Mouse (Mus musculus): ENCODE measurements around the gene Kti12. TPM values are rescaled to one million over a fixed set of nuclear protein-coding genes. Genes with fewer than 3 reads are reported as not detected.

Kti12 gene
- 10 to 100 TPM; 56.2 to 84.2 TPM for polyA plus RNA-seq (2017; shearing (Covaris generic))

GRCm38 (mm10) chr4:108847715-108848504 is at the start of gene Kti12:
Gene Kti12 (plus strand): TSS chr4:108847785.

DNA sequence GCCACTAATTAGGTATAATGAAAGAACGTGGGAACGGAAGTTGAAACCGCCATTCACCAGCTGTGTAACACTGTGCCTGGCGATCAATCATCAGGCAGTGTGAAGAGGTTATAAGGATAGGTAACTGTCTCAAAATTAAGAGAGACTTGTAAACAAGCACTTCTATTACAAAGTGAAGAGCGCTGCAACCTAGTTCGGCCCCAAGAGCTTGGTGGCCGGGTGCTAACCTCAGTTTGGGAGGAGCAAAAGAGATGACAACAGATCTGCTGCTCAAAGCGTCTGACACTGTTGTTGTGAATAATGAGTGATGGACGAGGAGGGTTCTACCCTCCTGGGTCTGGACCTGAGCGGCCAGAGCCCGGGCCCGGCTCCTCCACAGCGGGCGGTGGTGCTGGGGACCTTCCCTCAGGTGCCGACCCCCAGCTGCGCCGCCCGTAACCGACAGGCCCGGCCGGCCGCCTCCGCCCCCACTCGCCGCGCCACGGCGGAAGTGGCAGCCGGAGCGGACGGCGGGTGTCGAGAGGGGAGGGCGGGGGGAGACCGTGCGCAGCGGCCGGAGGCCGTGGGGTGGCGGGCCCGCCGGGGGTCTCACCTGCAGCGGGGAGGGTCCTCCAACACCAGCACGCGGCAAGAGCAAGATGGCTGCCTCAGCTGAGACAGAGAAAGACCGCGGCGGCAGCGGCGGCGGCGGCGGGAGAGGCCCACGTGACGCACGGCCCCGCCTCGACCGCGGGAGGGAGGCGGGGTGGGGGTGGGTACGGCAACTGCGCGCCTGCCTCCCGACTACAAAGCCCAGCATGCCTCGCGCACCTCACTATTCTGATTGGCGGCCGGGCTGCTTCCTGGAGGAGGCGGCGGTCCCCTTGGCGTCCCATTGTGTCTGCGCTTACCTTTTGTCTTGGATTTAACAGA is 14.4 kb upstream of the Kti12 start, which contains the start of gene Btf3l4:
TSS of gene Btf3l4 (minus strand) at position 699 of the 912 bp plus-strand sequence.

DNA sequence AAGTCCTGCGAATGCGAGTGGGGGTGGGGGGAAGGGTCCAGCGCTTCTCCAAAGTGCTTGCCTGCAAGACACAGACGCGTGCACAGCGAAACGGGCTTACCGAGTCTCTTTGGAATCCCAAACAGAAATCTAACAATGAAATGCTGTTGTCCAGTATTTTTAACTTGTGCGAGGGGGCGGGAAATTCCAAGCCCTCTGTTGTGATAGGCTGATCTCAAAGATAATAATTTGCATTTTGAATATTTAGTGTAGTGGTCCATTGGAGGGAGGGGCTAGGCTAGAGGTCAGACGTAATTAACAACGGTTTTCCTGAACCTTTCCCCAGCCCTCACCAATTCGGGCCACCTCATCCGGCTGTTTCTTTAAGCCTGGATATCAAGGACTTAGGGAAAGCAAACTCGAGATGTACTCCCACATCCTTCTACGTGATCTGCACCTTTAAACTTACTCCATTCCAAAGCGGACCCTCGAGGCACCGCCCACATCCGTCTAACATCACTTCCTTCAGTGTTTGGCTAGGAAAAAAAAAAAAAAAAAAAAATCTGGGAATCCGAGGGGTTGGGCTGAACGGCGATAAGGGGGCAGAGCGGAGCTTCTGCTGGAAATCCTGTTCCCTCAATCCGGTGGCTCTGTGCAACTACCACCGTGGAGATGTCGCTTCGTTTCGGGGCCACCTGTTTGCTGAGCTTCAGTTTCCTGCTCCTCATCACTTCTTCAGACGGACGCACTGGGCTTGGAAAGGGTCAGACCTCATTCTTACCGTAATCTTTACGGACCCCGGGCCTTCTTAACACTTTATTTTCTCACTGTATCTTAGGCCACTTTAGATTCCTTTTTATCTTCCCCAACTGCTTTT is 13.2 kb upstream of the Kti12 start, which contains the start of gene Txndc12:
TSS of gene Txndc12 (plus strand) at position 487 of the 856 bp plus-strand sequence.

DNA sequence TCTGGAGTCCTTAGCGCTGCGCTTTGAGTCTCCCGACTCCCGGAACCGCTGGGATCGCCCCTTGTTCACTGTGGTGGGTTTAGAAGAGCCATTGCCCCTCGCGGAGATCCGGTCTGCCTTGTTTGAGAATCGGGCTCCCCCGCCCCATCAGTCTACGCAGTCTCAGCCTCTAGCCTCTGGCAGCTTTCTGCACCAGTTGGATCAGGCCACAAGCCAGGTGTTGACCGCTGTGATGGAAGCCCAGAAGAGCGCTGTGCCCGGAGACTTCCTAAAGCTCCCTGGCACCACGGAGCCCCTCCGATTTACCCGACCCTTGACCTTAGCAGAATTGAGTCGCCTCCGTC is 892 bp downstream of the Kti12 start, which contains the start of gene A730015C16Rik:
TSS of gene A730015C16Rik (minus strand) at position 115 of the 344 bp plus-strand sequence.

DNA sequence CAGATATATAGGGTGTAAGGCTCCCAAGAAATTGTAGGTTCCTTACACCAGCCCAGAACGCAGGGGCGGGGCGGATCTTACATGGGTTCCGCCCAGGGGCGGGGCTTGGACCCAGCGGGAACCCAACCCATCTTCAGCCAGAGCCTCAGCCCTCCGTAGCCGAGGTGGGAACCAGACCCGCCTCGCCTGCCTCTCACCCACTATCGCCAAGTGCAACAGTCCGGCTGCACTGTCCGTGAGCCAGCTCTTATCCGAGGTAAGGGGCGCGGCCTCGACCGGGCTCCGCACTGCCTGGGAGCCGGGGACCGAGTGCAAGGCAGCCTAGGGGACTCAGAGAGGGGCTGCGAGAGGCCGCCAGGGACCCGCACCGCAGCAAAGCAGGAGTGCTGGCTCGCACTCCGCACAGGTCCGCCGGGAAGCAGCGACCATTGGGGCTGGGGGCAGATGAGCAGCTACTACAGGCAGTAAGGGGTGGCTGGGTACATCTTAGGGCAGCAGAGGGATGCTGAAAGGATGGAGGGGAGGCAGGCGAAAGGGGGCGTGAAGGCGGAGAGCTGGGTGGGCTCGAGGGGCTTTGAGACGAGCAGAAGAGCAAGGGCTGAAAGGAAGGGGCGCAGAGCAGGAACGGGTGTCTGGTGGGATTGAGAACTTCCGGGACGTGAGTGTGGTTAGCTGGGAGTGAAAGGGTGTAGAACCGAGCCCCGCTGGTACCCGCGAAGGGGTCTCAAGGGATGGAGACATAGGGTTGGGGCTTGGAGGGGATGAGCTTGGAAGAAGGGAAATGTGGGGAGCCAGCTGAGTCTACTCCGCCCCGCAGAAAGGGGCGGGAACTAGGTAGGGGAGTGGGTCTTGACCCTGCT is 31.6 kb downstream of the Kti12 start, which contains the start of gene Rab3b:
TSS of gene Rab3b (plus strand) at position 101 of the 860 bp plus-strand sequence.

Other genes starting within 250 kb of the Kti12 start
- gene Cc2d1b, start 227.8 kb upstream of the Kti12 start, polyA plus RNA-seq (2017; shearing (Covaris generic)) = 10 to 100 TPM; 91.8 to 98.0 TPM
- under 1 TPM in 1 of 2 experiments, not detected in 1; 0.64 TPM for gene 3110021N24Rik, start 128.1 kb upstream of the Kti12 start, polyA plus RNA-seq (2017; shearing (Covaris generic))
- gene Zfyve9, start 67.0 kb upstream of the Kti12 start, polyA plus RNA-seq (2017; shearing (Covaris generic)) = under 1 TPM; 0.37 to 0.61 TPM
- 10 to 100 TPM; 41.3 to 59.1 TPM for gene Btf3l4, start 14.2 kb upstream of the Kti12 start, polyA plus RNA-seq (2017; shearing (Covaris generic))
- 10 to 100 TPM; 20.4 to 30.8 TPM for gene Txndc12, start 13.2 kb upstream of the Kti12 start, polyA plus RNA-seq (2017; shearing (Covaris generic))
- under 1 TPM; 0.29 to 0.39 TPM for gene A730015C16Rik, start 834 bp downstream of the Kti12 start, polyA plus RNA-seq (2017; shearing (Covaris generic))
- 1 to 10 TPM in 1 of 2 experiments, under 1 TPM in 1; 0.40 to 2.2 TPM for gene Rab3b, start 31.3 kb downstream of the Kti12 start, polyA plus RNA-seq (2017; shearing (Covaris generic))
- 100 to 1,000 TPM; 102 to 113 TPM for gene Nrd1, start 152.9 kb downstream of the Kti12 start, polyA plus RNA-seq (2017; shearing (Covaris generic))

All from inflammation-experienced regulatory T-cells (primary cell).